Comparison of ENCODE assay signal across 8 mouse cellular contexts in genomic region chr14:120355040-120355741, GRCm38 (mm10).
DNase-seq lines count a peak whose midpoint lies in the region; ATAC-seq lines count a peak whose summit lies in the region.

No protein-coding gene starts in this region.

- no peak overlapping the region for H3K4me3 ChIP-seq in hindbrain, embryonic 13.5 days
- H3K4me3 ChIP-seq in limb, embryonic 10.5 days: no peak overlapping the region

- peaks cover 15% of the 10 kb centered on the region for H3K27me3 ChIP-seq in hindbrain, embryonic 13.5 days
- H3K27me3 ChIP-seq in limb, embryonic 10.5 days (ENCODE audit: low read depth, poor library complexity, severe bottlenecking): no peaks in the 10 kb centered on the region

- ATAC-seq in erythroblast, adult 5-6 weeks (replicated peaks; ENCODE audit: low FRiP score, poor library complexity, severe bottlenecking): peak; percentile 55; the same call in 1 of the 2 replicates
- peak; percentile 90 for ATAC-seq in hindbrain, embryonic 13.5 days (ENCODE audit: low FRiP score)
- ATAC-seq in monocyte, adult 5-6 weeks (replicated peaks; ENCODE audit: insufficient number of reproducible peaks, low FRiP score, low TSS enrichment, poor library complexity, severe bottlenecking): no peak

- no peak overlapping the region for H3K9ac ChIP-seq in hindbrain, embryonic 13.5 days

- H3K4me1 ChIP-seq in hindbrain, embryonic 13.5 days (replicated peaks): peaks cover 20% of the 10 kb centered on the region
- H3K4me1 ChIP-seq in limb, embryonic 10.5 days: peaks cover 19% of the 10 kb centered on the region

- no peaks in the 10 kb centered on the region for H3K9me3 ChIP-seq in hindbrain, embryonic 13.5 days
- no peaks in the 10 kb centered on the region for H3K9me3 ChIP-seq in limb, embryonic 10.5 days (replicated peaks)

- H3K27ac ChIP-seq in hindbrain, embryonic 13.5 days: peak overlapping the region; percentile 59
- H3K27ac ChIP-seq in limb, embryonic 10.5 days: peak overlapping the region; percentile 46; the same call in 1 of the 2 replicates

- no peaks in the 10 kb centered on the region for H3K36me3 ChIP-seq in hindbrain, embryonic 13.5 days
- H3K36me3 ChIP-seq in limb, embryonic 10.5 days: peaks cover 12% of the 10 kb centered on the region

- DNase-seq in ES-CJ7 (ENCODE audit: low read depth, low spot score): peak; percentile 55
- peak; percentile 67 for DNase-seq in adrenal gland, adult 2 months
- no peak for DNase-seq in limb, embryonic 10.5 days (ENCODE audit: low spot score)
- peak; percentile 77 for DNase-seq in mesoderm, embryonic 11.5 days (ENCODE audit: low read depth, low spot score)
- no peak for DNase-seq in B cell, adult 2 months

- peak overlapping the region; percentile 28 for H3K4me2 ChIP-seq in hindbrain, embryonic 13.5 days

- 18% methylated on average over 14 of the region's 14 CpGs for WGBS in hindbrain, embryonic 13.5 days
- 50% methylated on average over 14 of the region's 14 CpGs for WGBS in limb, embryonic 10.5 days

Comparison
In these comparisons a context has a peak if more than half of its experiments do, and no peak if none do; other contexts are left out.
1. DNase-seq: peak in ES-CJ7 (single experiment), adrenal gland, adult 2 months (single experiment) and mesoderm, embryonic 11.5 days (single experiment); none in limb, embryonic 10.5 days (single experiment) and B cell, adult 2 months (0 of 2).